Mouse (Mus musculus) MEL (cell line): ENCODE results near the gene Pcnx.

Source experiments
- CTCF ChIP-seq, 3 experiments: IDR thresholded peaks in 2 of 3; conservative IDR thresholded peaks in 1 of 3; 2 replicates each; pipeline ENCODE4 v1.5.1; 2011 to 2012; ENCODE audit warnings: low read length in 3 of 3, low read depth in 2 of 3, mild to moderate bottlenecking in 2 of 3, improper control_type of control experiment in 1 of 3, inconsistent platforms in 1 of 3, mixed read lengths in 1 of 3, moderate library complexity in 1 of 3; ENCODE audit not compliant: control insufficient read depth in 1 of 3, insufficient read depth in 1 of 3, poor library complexity in 1 of 3, severe bottlenecking in 1 of 3
- EP300 ChIP-seq, 2 experiments: IDR thresholded peaks; 2 replicates each; pipeline ENCODE4 v1.6.1; 2011; ENCODE audit warnings: improper control_type of control experiment in 2 of 2, low read length in 2 of 2, low read depth in 1 of 2, mild to moderate bottlenecking in 1 of 2
- POLR2A ChIP-seq, 2 experiments: IDR thresholded peaks; 2 replicates each; pipeline ENCODE4 v1.6.1; 2011 to 2012; ENCODE audit warnings: low read length in 2 of 2, mild to moderate bottlenecking in 2 of 2, control low read depth in 1 of 2, improper control_type of control experiment in 1 of 2, low read depth in 1 of 2, moderate library complexity in 1 of 2; ENCODE audit not compliant: control insufficient read depth in 1 of 2, insufficient read depth in 1 of 2, poor library complexity in 1 of 2
- RCOR1 ChIP-seq: IDR thresholded peaks from 2 replicates; pipeline ENCODE4 v1.6.1; 2012; ENCODE audit warnings: low read depth, mild to moderate bottlenecking, inconsistent platforms, low read length, improper control_type of control experiment
- SMC3 ChIP-seq: IDR thresholded peaks from 2 replicates; pipeline ENCODE4 v1.6.1; 2011; ENCODE audit warnings: low read depth, low read length, improper control_type of control experiment
- TBP ChIP-seq: IDR thresholded peaks from 2 replicates; pipeline ENCODE4 v1.8.0; 2011; ENCODE audit warnings: low read depth, low read length, improper control_type of control experiment
- TCF12 ChIP-seq: IDR thresholded peaks from 2 replicates; pipeline ENCODE4 v1.6.1; 2014; ENCODE audit warnings: low read depth, mild to moderate bottlenecking, inconsistent platforms, low read length, improper control_type of control experiment, moderate library complexity
- ZC3H11A ChIP-seq: IDR thresholded peaks from 2 replicates; pipeline ENCODE4 v1.6.1; 2012; ENCODE audit warnings: low read depth, mild to moderate bottlenecking, inconsistent platforms, low read length, improper control_type of control experiment

DNA sequence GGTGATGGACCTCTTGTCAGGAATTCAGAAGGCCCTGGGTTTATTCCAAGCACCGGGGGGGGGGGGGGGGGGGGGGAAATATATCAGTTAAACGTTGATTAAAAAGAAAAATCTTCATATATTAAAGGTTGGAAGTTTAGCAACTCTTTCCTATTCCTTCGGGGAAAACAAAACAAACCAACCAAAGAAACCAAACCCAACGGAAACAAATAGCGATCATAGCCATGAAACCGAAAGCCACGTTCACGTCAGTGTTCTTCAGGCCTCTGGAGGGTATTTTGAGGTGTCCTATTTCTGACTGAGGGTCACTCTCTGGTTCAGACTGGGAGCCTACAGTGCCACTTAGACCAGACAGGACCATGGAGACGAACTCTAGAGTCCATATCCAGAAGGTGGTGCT, 6.3 kb upstream of the Pcnx start:
- no peak for TF ChIP-seq TCF12
- no peak for TF ChIP-seq ZC3H11A
- no peak for TF ChIP-seq EP300 (IDR thresholded peaks at IDR 0.05; ENCODE audit: low read depth in 1 of 2, low read length in 2 of 2)
- no peak for TF ChIP-seq CTCF (IDR thresholded peaks at IDR 0.05 in 2 of 3, conservative IDR thresholded peaks at IDR 0.05 in 1 of 3; ENCODE audit: control insufficient read depth in 1 of 3, insufficient read depth in 1 of 3, low read depth in 2 of 3, low read length in 3 of 3, poor library complexity in 1 of 3, severe bottlenecking in 1 of 3)
- no peak for TF ChIP-seq RCOR1
- no peak for TF ChIP-seq SMC3
- no peak for TF ChIP-seq POLR2A (IDR thresholded peaks at IDR 0.05; ENCODE audit: control insufficient read depth in 1 of 2, insufficient read depth in 1 of 2, low read depth in 1 of 2, low read length in 2 of 2, poor library complexity in 1 of 2)
- TF ChIP-seq TBP, result no peak
